Mouse (Mus musculus) hindbrain, embryonic 13.5 days (tissue): ENCODE results near the gene Knstrn. TPM values are rescaled to one million over a fixed set of nuclear protein-coding genes. Genes with fewer than 3 reads are reported as not detected.
A peak's percentile ranks its signal among the peaks of the same experiment; 100 is the strongest.

Experiments
- ATAC-seq: fragments of 200-750 bp; cut with Nextera tagmentation; 2 replicates; pipeline ENCODE4 v1.8.0; 2017; ENCODE audit warnings: moderate TSS enrichment; ENCODE audit not compliant: low FRiP score
- H3K27ac ChIP-seq: fragments of 300-500 bp; sonication (generic); 2 replicates; pipeline ENCODE4 v1.5.1; 2015; ENCODE audit warnings: inconsistent platforms, mild to moderate bottlenecking, moderate library complexity
- H3K27me3 ChIP-seq: fragments of 300-500 bp; sonication (generic); 2 replicates; pipeline ENCODE4 v1.6.1; 2015; ENCODE audit warnings: mild to moderate bottlenecking, inconsistent platforms
- H3K36me3 ChIP-seq: fragments of 300-500 bp; sonication (generic); 2 replicates; pipeline ENCODE4 v1.6.1; 2015; ENCODE audit warnings: mild to moderate bottlenecking, inconsistent platforms
- H3K4me1 ChIP-seq: fragments of 300-500 bp; sonication (generic); replicated peaks from 2 replicates; pipeline ENCODE4 v1.6.1; 2015; ENCODE audit warnings: inconsistent platforms
- H3K4me2 ChIP-seq: fragments of 300-500 bp; sonication (generic); 2 replicates; pipeline ENCODE4 v1.6.1; 2015; ENCODE audit warnings: inconsistent platforms, mild to moderate bottlenecking, moderate library complexity
- H3K4me3 ChIP-seq: fragments of 300-500 bp; sonication (generic); 2 replicates; pipeline ENCODE4 v1.5.1; 2015; ENCODE audit warnings: mild to moderate bottlenecking, inconsistent platforms
- H3K9ac ChIP-seq: fragments of 300-500 bp; sonication (generic); 2 replicates; pipeline ENCODE4 v1.6.1; 2015; ENCODE audit warnings: mild to moderate bottlenecking, inconsistent platforms
- H3K9me3 ChIP-seq: fragments of 300-500 bp; sonication (generic); 2 replicates; pipeline ENCODE4 v1.6.1; 2016; ENCODE audit warnings: inconsistent platforms
- WGBS: fragments of 180-500 bp; shearing (Covaris S2); methylation state at CpG from one replicate; pipeline ENCODE4 v1.1.7; 2015; 5-methylcytosine and 5-hydroxymethylcytosine counted together
- polyA plus RNA-seq: library from polyadenylated mRNA; unstranded; fragments of >200 nt; fragmentation: Nextera tagmentation; extraction: Ambion mirVana; gene quantifications from 2 replicates; pipeline ENCODE4 v1.2.1, GENCODE M21; 2015

Knstrn gene
- polyA plus RNA-seq, 1 experiment from 2014 or later, result 32.9 TPM

- H3K27ac ChIP-seq, result no peak overlapping the region
- no peak overlapping the region for H3K9ac ChIP-seq
- no peaks in the 10 kb centered on the region for H3K27me3 ChIP-seq
- no peak overlapping the region for H3K4me2 ChIP-seq
- H3K4me1 ChIP-seq, result no peaks in the 10 kb centered on the region
- 48% methylated on average over 5 of the region's 5 CpGs for WGBS
- H3K36me3 ChIP-seq, result no peaks in the 10 kb centered on the region
- no peaks in the 10 kb centered on the region for H3K9me3 ChIP-seq
- no peak for ATAC-seq
- H3K4me3 ChIP-seq, result no peak overlapping the region
Observed at GRCm38 (mm10) chr2:118838330-118838729, 24.5 kb downstream of the Knstrn start.

GRCm38 (mm10) chr2:118841186-118841585, 27.4 kb downstream of the Knstrn start:
- H3K36me3 ChIP-seq, result no peaks in the 10 kb centered on the region
- H3K4me1 ChIP-seq, result no peaks in the 10 kb centered on the region
- H3K9me3 ChIP-seq, result no peaks in the 10 kb centered on the region
- H3K4me3 ChIP-seq, result no peak overlapping the region
- H3K4me2 ChIP-seq, result no peak overlapping the region
- ATAC-seq, result no peak
- H3K27ac ChIP-seq, result no peak overlapping the region
- H3K9ac ChIP-seq, result no peak overlapping the region
- WGBS, result 83% methylated on average over 5 of the region's 5 CpGs
- H3K27me3 ChIP-seq, result no peaks in the 10 kb centered on the region

- no peaks in the 10 kb centered on the region for H3K4me1 ChIP-seq
- H3K9me3 ChIP-seq, result no peaks in the 10 kb centered on the region
- H3K36me3 ChIP-seq, result no peaks in the 10 kb centered on the region
- no peak for ATAC-seq
- H3K27me3 ChIP-seq, result no peaks in the 10 kb centered on the region
- H3K27ac ChIP-seq, result no peak overlapping the region
- no peak overlapping the region for H3K4me2 ChIP-seq
- no peak overlapping the region for H3K4me3 ChIP-seq
- 86% methylated on average over 4 of the region's 4 CpGs for WGBS
- H3K9ac ChIP-seq, result no peak overlapping the region
Observed at GRCm38 (mm10) chr2:118841774-118842173, 28.0 kb downstream of the Knstrn start.

GRCm38 (mm10) chr2:118844427-118844826, 30.6 kb downstream of the Knstrn start:
- no peak for ATAC-seq
- WGBS, result 88% methylated on average over 3 of the region's 3 CpGs

GRCm38 (mm10) chr2:118846246-118846645, 32.4 kb downstream of the Knstrn start:
- 58% methylated on average over 7 of the region's 7 CpGs for WGBS
- no peaks in the 10 kb centered on the region for H3K36me3 ChIP-seq
- no peak overlapping the region for H3K4me2 ChIP-seq
- no peak overlapping the region for H3K4me3 ChIP-seq
- H3K9ac ChIP-seq, result no peak overlapping the region
- no peaks in the 10 kb centered on the region for H3K9me3 ChIP-seq
- no peaks in the 10 kb centered on the region; the same call in 1 of the 2 replicates for H3K27me3 ChIP-seq
- no peaks in the 10 kb centered on the region for H3K4me1 ChIP-seq
- no peak overlapping the region for H3K27ac ChIP-seq
- ATAC-seq, result no peak

More at GRCm38 (mm10) chr2:118844427-118844826, 30.6 kb downstream of the Knstrn start:
- no peak overlapping the region for H3K27ac ChIP-seq
- no peak overlapping the region for H3K4me2 ChIP-seq
- no peak overlapping the region for H3K4me3 ChIP-seq
- no peak overlapping the region for H3K9ac ChIP-seq
- H3K9me3 ChIP-seq, result no peaks in the 10 kb centered on the region
- H3K4me1 ChIP-seq, result no peaks in the 10 kb centered on the region
- H3K36me3 ChIP-seq, result no peaks in the 10 kb centered on the region
- H3K27me3 ChIP-seq, result no peaks in the 10 kb centered on the region; the same call in 1 of the 2 replicates

GRCm38 (mm10) chr2:118851756-118852155, 38.0 kb downstream of the Knstrn start:
- H3K9me3 ChIP-seq, result no peaks in the 10 kb centered on the region
- 32% methylated on average over 3 of the region's 3 CpGs for WGBS

GRCm38 (mm10) chr2:118861454-118862339, 47.9 kb downstream of the Knstrn start, which contains the start of gene Ivd:
Gene Ivd (plus strand): TSS chr2:118861954.
- Histone ChIP-seq H3K36me3 (no peaks in the 10 kb centered on the region; the same call in 1 of the 2 replicates), H3K9me3 (no peaks in the 10 kb centered on the region), H3K27me3 (no peaks in the 10 kb centered on the region), H3K27ac (peak within 1 kb of the TSS; percentile 75; the same call in 1 of the 2 replicates), H3K4me3 (peak within 1 kb of the TSS; percentile 60), H3K4me2 (peak within 1 kb of the TSS; percentile 83), H3K9ac (peak within 1 kb of the TSS; percentile 80), H3K4me1 (peaks cover 17% of the 10 kb centered on the region)
- peak; percentile 100 for ATAC-seq
- under 1% methylated on average over 34 of the region's 34 CpGs for WGBS

More at GRCm38 (mm10) chr2:118851756-118852155, 38.0 kb downstream of the Knstrn start:
- Histone ChIP-seq H3K27me3 (no peaks in the 10 kb centered on the region; the same call in 1 of the 2 replicates), H3K4me3 (no peak overlapping the region), H3K4me1 (no peaks in the 10 kb centered on the region), H3K27ac (no peak overlapping the region), H3K4me2 (no peak overlapping the region), H3K9ac (no peak overlapping the region), H3K36me3 (no peaks in the 10 kb centered on the region)
- no peak for ATAC-seq

- Histone ChIP-seq H3K9ac (peak overlapping the region; percentile 80), H3K9me3 (no peaks in the 10 kb centered on the region), H3K4me2 (peak overlapping the region; percentile 83), H3K27me3 (no peaks in the 10 kb centered on the region), H3K36me3 (no peaks in the 10 kb centered on the region; the same call in 1 of the 2 replicates), H3K4me3 (peak overlapping the region; percentile 60), H3K4me1 (peaks cover 17% of the 10 kb centered on the region), H3K27ac (peak overlapping the region; percentile 75; the same call in 1 of the 2 replicates)
- 54% methylated on average over 2 of the region's 3 CpGs for WGBS
- no peak; the same call in 1 of the 2 replicates for ATAC-seq
Observed at GRCm38 (mm10) chr2:118862340-118862675, 48.5 kb downstream of the Knstrn start.

GRCm38 (mm10) chr2:118870601-118871000, 56.8 kb downstream of the Knstrn start:
- Histone ChIP-seq H3K9ac (no peak overlapping the region), H3K9me3 (no peaks in the 10 kb centered on the region), H3K4me1 (no peaks in the 10 kb centered on the region), H3K4me2 (no peak overlapping the region), H3K4me3 (no peak overlapping the region), H3K27ac (no peak overlapping the region), H3K36me3 (peaks cover 49% of the 10 kb centered on the region), H3K27me3 (no peaks in the 10 kb centered on the region)
- WGBS, result 92% methylated on average over 3 of the region's 3 CpGs
- ATAC-seq, result no peak

- Histone ChIP-seq H3K27ac (no peak overlapping the region), H3K4me1 (no peaks in the 10 kb centered on the region), H3K9me3 (no peaks in the 10 kb centered on the region), H3K4me2 (no peak overlapping the region), H3K9ac (no peak overlapping the region), H3K27me3 (no peaks in the 10 kb centered on the region), H3K4me3 (no peak overlapping the region), H3K36me3 (peaks cover 49% of the 10 kb centered on the region)
- no peak for ATAC-seq
- 89% methylated on average over 1 of the region's 1 CpGs for WGBS
Observed at GRCm38 (mm10) chr2:118871032-118871431, 57.2 kb downstream of the Knstrn start.

GRCm38 (mm10) chr2:118873018-118873417, 59.2 kb downstream of the Knstrn start:
- H3K4me1 ChIP-seq, result no peaks in the 10 kb centered on the region
- ATAC-seq, result no peak
- H3K9ac ChIP-seq, result no peak overlapping the region
- no peak overlapping the region for H3K27ac ChIP-seq
- H3K9me3 ChIP-seq, result no peaks in the 10 kb centered on the region
- 90% methylated on average over 5 of the region's 5 CpGs for whole genome bisulfite sequencing
- H3K4me3 ChIP-seq, result no peak overlapping the region
- H3K4me2 ChIP-seq, result no peak overlapping the region
- H3K36me3 ChIP-seq, result peaks cover 67% of the 10 kb centered on the region
- H3K27me3 ChIP-seq, result no peaks in the 10 kb centered on the region

- Histone ChIP-seq H3K4me2 (no peak overlapping the region), H3K27ac (no peak overlapping the region), H3K4me1 (no peaks in the 10 kb centered on the region), H3K9ac (no peak overlapping the region), H3K27me3 (no peaks in the 10 kb centered on the region), H3K4me3 (no peak overlapping the region), H3K9me3 (no peaks in the 10 kb centered on the region), H3K36me3 (peaks cover 75% of the 10 kb centered on the region)
- 91% methylated on average over 6 of the region's 6 CpGs for WGBS
- no peak for ATAC-seq
Observed at GRCm38 (mm10) chr2:118873890-118874430, 60.2 kb downstream of the Knstrn start.
